Mouse (Mus musculus) hindbrain, embryonic 14.5 days (tissue): ENCODE results near the gene Stk38l. TPM values are rescaled to one million over a fixed set of nuclear protein-coding genes. Genes with fewer than 3 reads are reported as not detected.

Experiments
- ATAC-seq: fragments of 200-750 bp; cut with Nextera tagmentation; 2 replicates; pipeline ENCODE4 v1.8.0; 2017; ENCODE audit warnings: moderate number of reproducible peaks, mild to moderate bottlenecking, moderate TSS enrichment, moderate library complexity; ENCODE audit not compliant: low FRiP score
- DNase-seq: peaks from one replicate; pipeline ENCODE4 v3.0.0-alpha.2; 2015; ENCODE audit warnings: low spot score
- H3K27ac ChIP-seq: fragments of 300-500 bp; sonication (generic); 2 replicates; pipeline ENCODE4 v1.5.1; 2014; ENCODE audit warnings: mild to moderate bottlenecking, moderate library complexity
- H3K27me3 ChIP-seq: fragments of 300-500 bp; sonication (generic); 2 replicates; pipeline ENCODE4 v1.6.1; 2014; ENCODE audit warnings: mild to moderate bottlenecking, low read length, mixed read lengths; ENCODE audit not compliant: control insufficient read depth, insufficient read depth
- H3K36me3 ChIP-seq: fragments of 300-500 bp; sonication (generic); replicated peaks from 2 replicates; pipeline ENCODE4 v1.6.1; 2014; ENCODE audit not compliant: control insufficient read depth, insufficient read depth
- H3K4me1 ChIP-seq: fragments of 300-500 bp; sonication (generic); replicated peaks from 2 replicates; pipeline ENCODE4 v1.6.1; 2014; ENCODE audit warnings: antibody characterized with exemption, low read length, mixed read lengths; ENCODE audit not compliant: control insufficient read depth, insufficient read depth
- H3K4me2 ChIP-seq: fragments of 300-500 bp; sonication (generic); replicated peaks from 2 replicates; pipeline ENCODE4 v1.6.1; 2014; ENCODE audit warnings: mild to moderate bottlenecking, moderate library complexity
- H3K4me3 ChIP-seq: fragments of 300-500 bp; sonication (generic); replicated peaks from 2 replicates; pipeline ENCODE4 v1.5.1; 2014; ENCODE audit warnings: mild to moderate bottlenecking, low read length
- H3K9ac ChIP-seq: fragments of 300-500 bp; sonication (generic); 2 replicates; pipeline ENCODE4 v1.6.1; 2014
- H3K9me3 ChIP-seq: fragments of 300-500 bp; sonication (generic); 2 replicates; pipeline ENCODE4 v1.6.1; 2016; ENCODE audit warnings: low read length; ENCODE audit not compliant: control insufficient read depth
- WGBS: fragments of 180-500 bp; shearing (Covaris S2); extraction: QIAGEN DNeasy Blood & Tissue Kit; methylation state at CpG from one replicate; pipeline ENCODE4 v1.1.7; 2014; 5-methylcytosine and 5-hydroxymethylcytosine counted together
- polyA plus RNA-seq: library from polyadenylated mRNA; unstranded; fragments of >200 nt; fragmentation: Nextera tagmentation; extraction: Ambion mirVana; gene quantifications from 2 replicates; pipeline ENCODE4 v1.2.1, GENCODE M21; 2014

The Stk38l gene
- polyA plus RNA-seq, 1 experiment from 2014 or later, result 15.6 TPM

DNA sequence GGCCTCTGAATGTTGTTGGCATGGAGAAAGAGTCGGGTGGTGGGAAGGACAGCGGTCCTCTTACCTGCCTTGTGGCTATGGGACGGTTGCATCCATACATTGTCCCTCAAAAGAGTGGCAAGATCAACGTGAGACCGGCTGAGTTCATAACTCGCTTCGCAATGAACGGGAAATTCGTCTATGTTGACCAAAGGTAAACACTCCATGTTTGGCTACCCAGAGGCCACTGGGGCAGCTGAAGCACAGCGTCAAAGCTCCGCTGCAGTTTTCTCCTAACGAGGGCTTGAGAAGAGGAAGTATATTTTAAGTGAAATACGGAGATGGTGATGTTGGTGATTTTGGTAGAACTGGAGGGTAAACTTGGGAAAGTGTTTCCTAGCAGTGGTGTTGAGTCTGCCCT, 97.2 kb downstream of the Stk38l start:
- Histone ChIP-seq H3K27me3 (no peaks in the 10 kb centered on the region), H3K9me3 (no peaks in the 10 kb centered on the region), H3K9ac (no peak overlapping the region), H3K36me3 (no peaks in the 10 kb centered on the region), H3K4me2 (no peak overlapping the region), H3K4me1 (no peaks in the 10 kb centered on the region), H3K27ac (no peak overlapping the region), H3K4me3 (no peak overlapping the region)
- DNase-seq, result no peak
- ATAC-seq, result no peak
- WGBS, result 96% methylated on average over 13 of the region's 13 CpGs

DNA sequence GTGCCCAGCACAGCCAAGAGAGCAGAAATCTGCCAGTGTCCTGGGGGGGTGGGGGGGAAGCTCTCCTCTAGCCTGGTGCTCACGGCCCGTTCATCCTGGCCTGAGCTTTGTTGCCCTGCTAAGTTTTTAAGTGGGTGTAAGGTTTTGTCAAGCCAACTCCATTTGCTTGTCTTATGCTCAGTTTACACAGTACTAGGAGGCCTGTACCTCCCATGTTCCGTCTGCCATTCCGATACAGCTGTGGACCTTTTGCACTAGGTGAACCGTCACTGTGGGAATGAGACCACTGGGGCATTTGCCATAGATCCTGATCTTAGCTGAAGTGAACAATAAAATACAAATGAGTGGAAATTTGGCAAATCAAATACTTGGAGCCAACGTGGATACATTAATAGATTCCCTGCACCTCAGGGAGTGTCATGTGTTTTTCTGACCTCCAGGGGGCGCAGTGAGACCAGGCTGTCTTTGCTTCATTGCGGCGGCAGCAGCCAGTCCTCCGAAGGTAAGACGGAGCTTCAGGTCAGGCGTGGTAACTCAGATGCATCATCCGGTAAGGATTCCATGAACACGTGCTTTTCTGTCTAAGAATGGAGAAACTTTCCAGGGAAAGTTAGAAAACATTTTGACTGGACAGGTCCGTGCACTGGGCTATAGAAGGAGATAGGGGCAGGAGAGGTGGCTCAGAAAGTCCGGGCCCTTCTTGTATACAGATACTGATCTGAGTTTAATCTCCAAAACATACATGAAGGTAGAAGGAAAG, 100.1 kb downstream of the Stk38l start:
- H3K36me3 ChIP-seq, result no peaks in the 10 kb centered on the region
- peak; percentile 66; the same call in 1 of the 2 replicates for ATAC-seq
- peak; percentile 81 for DNase-seq
- 43% methylated on average over 16 of the region's 16 CpGs for WGBS
- no peak overlapping the region for H3K27ac ChIP-seq
- H3K27me3 ChIP-seq, result no peaks in the 10 kb centered on the region
- H3K4me2 ChIP-seq, result no peak overlapping the region
- no peak overlapping the region for H3K9ac ChIP-seq
- H3K9me3 ChIP-seq, result no peaks in the 10 kb centered on the region
- no peaks in the 10 kb centered on the region for H3K4me1 ChIP-seq
- H3K4me3 ChIP-seq, result no peak overlapping the region

DNA sequence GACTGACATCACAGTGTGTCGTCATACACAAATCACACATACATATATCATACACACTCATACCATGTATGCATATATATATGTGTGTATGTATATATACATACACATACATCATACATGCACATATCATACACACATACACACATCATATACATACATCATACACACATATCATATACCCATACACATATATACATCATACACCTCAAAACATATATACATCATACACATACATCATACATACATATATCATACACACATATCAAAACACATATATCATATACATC, 100.6 kb downstream of the Stk38l start:
- no peak overlapping the region for H3K4me2 ChIP-seq
- ATAC-seq (0 out of 2 replicates have a peak, but pooled peaks have one; percentile 27), DNase-seq (no peak)
- H3K9ac ChIP-seq, result no peak overlapping the region
- H3K4me3 ChIP-seq, result no peak overlapping the region
- no peaks in the 10 kb centered on the region for H3K27me3 ChIP-seq
- H3K4me1 ChIP-seq, result no peaks in the 10 kb centered on the region
- WGBS, result 84% methylated on average over 1 of the region's 1 CpGs
- H3K36me3 ChIP-seq, result no peaks in the 10 kb centered on the region
- no peaks in the 10 kb centered on the region for H3K9me3 ChIP-seq
- no peak overlapping the region for H3K27ac ChIP-seq

Other genes starting within 250 kb of the Stk38l start
- 6.2 and 6.8 TPM in 2 replicates for gene Itpr2, start 222.8 kb upstream of the Stk38l start, polyA plus RNA-seq
- 43.4 and 46.0 TPM in 2 replicates for gene Fgfr1op2, start 147.8 kb upstream of the Stk38l start, polyA plus RNA-seq
- 43.5 and 44.8 TPM in 2 replicates for gene Ints13, start 147.2 kb upstream of the Stk38l start, polyA plus RNA-seq
- 108 and 112 TPM in 2 replicates for gene Med21, start 82.4 kb upstream of the Stk38l start, polyA plus RNA-seq
- gene Tm7sf3, start 82.2 kb upstream of the Stk38l start, polyA plus RNA-seq, result 32.9 and 33.4 TPM in 2 replicates
- 2.5 TPM in 2 replicates for gene Arntl2, start 71.1 kb downstream of the Stk38l start, polyA plus RNA-seq
- not detected in 2 replicates for gene Smco2, start 125.1 kb downstream of the Stk38l start, polyA plus RNA-seq
- gene Ppfibp1, start 163.5 kb downstream of the Stk38l start, polyA plus RNA-seq, result 16.0 and 17.3 TPM in 2 replicates
- 0.12 TPM in 1 of 2 replicates, not detected in the other for gene 1700034J05Rik, start 229.4 kb downstream of the Stk38l start, polyA plus RNA-seq